Mouse (Mus musculus) large intestine, adult 2 months (tissue): Measurements from ENCODE around the gene Gm43064. TPM values are rescaled to one million over a fixed set of nuclear protein-coding genes. Genes with fewer than 3 reads are reported as not detected.
"Not testable (repeated sequence)": the region's sequence is repeated elsewhere in the genome, so short reads cannot be mapped to it uniquely, and the experiment has no call there.

Source experiments
- DNase-seq: peaks from one replicate; pipeline ENCODE4 v3.0.0-alpha.2; 2012; ENCODE audit warnings: low read depth, low spot score
- WGBS: fragments of 180-500 bp; shearing (Covaris S2); methylation state at CpG from one replicate; pipeline ENCODE4 v1.1.7; 2018; 5-methylcytosine and 5-hydroxymethylcytosine counted together
- polyA plus RNA-seq: library from polyadenylated mRNA; depleted of rRNA; stranded (reverse); fragments of >200 nt; gene quantifications from 2 replicates; pipeline ENCODE4 v1.2.3, GENCODE M21; 2012; rRNA removed

Gm43064 gene
- 0.14 TPM in 1 of 2 replicates, not detected in the other for polyA plus RNA-seq

DNA sequence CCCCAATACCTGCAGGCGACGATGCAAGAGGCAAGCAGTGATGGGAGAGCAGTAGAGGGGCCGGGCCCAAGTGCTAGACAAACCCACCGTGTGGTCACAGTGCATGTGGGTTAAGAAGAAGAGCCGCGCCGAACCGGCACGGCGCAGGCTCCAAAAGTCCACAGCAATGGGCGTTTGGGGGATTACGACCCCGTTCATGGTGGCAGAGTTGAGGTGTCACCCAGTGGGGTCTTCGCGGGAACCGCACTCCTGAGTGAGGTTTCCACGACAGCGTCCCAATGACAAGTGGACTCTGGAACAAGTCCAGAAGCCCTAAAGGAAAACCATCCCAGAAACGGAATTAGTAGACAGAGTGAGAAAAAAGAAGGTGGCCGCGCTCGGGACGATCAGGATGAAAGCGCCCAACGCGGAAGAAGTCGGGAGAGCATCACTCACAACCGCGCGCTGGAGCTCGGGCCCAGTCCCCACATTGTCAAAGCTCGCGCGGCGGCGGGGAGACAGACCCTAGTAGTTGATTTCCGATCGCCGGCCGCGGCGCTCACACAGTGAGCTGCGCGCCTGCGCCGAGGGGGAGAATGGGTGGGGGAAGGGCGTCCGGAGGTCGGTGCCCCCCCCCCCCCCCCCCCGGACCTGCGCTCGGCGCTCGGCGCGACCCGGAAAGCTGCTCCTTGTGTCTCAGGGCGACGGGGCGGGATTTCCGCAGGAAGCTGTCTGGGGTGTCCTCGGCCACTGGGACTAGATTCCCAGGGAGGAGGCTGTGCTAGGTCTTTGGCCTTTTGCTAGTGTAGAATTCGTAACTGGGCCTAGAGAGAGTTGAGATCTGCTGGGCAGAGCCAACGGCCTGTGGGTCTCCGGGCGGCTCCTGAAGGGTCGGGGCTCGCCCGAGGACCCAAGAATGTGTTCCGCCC, at the start of gene Gm43064, which contains the start of the genes Dclre1b and Ap4b1:
Gm43064 (plus strand) TSS at position 683 of the 908 bp plus-strand sequence.
Dclre1b (minus strand) TSS at position 554 of the 908 bp plus-strand sequence.
Ap4b1 (plus strand) TSS at position 630 of the 908 bp plus-strand sequence.
- whole genome bisulfite sequencing: under 1% methylated on average over 62 of the region's 70 CpGs
- peak; percentile 76 for DNase-seq

DNA sequence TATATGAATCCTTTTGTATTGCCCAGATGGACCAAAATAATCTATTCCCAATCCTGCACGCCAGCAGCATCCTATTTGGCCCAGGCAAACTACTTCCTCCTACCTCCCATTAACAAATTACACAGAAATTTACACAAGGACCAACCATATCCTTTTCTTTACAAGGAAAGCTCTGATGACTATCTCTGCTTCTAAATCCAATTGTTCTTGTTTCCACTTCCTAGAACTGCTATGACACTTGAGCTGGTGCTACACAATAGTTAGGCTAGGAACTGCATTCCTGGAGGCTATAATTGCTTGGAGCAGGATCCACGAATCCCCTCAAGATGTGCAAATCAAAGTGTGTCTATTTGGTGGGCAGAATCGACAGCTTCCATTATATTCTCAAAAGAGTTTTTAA, 42.6 kb upstream of the Gm43064 start:
- 70% methylated on average over 3 of the region's 3 CpGs for WGBS
- DNase-seq: no peak

- no peak for DNase-seq
These were observed 37.7 kb upstream of the Gm43064 start for GRCm38 (mm10) chr3:103771531-103772130.

DNA sequence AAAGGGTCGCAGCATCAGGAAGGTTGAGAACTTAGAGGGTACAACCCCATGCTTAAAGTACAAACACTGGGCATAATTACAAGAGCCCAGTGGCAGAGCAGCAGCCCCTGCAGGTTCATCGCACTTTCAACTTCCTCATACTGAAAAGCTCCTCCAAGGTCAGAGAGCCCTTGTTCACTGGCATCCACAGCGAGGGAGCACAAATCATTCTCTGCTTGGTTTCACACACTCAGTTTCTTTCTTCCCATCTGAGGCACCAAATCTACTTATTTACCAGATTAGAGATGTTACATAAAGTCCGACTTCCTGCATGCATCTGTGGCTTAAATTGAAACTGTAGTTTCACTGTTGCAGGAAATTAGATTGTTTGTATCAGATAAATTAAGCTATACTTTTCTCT, 36.5 kb upstream of the Gm43064 start:
- WGBS: 45% methylated on average over 4 of the region's 4 CpGs
- DNase-seq: no peak

More at GRCm38 (mm10) chr3:103771531-103772130, 37.7 kb upstream of the Gm43064 start:
- WGBS: 37% methylated on average over 9 of the region's 9 CpGs

DNA sequence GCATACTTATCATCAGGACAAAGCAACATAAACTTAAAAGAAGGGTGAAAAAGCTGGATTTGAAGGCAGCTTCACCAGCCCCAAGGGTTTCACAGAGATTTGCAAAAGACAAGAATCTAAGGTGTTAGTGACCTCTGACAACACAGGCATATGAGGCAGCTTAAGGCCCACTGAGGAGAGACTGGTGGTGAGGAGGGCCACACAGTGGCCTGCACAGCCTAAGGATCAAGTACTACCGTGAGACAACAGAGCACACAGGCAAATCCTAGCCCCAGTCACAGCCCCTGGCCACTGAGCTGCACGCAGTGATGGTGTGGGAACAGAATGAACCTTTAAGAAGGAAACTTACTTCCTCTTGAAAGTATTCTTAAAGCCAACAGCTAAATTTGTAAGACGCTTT, 35.9 kb upstream of the Gm43064 start:
- DNase-seq: no peak
- 69% methylated on average over 3 of the region's 3 CpGs for WGBS

DNA sequence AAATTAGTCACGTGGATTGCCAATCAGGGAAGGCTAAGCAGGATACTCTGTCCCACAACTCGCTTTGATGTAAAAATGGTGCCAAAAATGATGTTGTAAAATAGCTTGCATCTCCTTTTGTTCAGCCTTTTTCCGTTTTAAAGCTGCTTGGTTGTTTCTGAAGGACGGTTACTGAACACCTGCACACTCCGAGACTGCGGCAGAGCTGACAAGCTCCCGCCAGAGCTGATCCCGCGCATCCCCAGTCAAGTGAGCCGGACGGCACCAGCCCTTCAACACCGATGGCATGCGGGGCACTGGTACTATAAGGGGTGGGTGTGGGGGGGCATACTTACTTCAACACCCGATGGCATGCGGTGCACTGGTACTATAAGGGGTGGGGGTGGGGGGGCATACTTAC, 35.4 kb upstream of the Gm43064 start:
- DNase-seq: no peak
- WGBS: 81% methylated on average over 15 of the region's 15 CpGs

DNA sequence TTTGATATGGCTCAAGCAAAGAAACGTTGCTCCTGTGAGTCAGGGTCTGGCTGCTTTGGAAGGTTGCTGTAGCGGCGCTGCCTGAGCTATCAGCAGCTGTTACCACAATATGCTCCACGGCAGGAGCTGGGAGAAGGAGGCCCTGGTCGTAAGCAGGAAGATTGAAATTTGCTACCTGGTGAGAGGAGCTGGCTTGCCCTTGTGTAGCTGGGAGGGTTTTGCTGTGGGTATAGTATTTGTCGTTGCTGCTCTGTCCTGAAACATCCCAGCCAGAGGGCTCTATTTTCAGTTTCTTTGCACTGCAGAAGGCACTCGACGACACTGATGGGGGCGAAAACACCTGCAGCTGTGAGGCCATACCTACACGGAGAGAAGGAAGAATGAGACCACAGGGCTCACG, 31.4 kb upstream of the Gm43064 start:
- no peak for DNase-seq
- 86% methylated on average over 11 of the region's 11 CpGs for WGBS

GRCm38 (mm10) chr3:103778660-103779059, 30.7 kb upstream of the Gm43064 start:
- 80% methylated on average over 6 of the region's 6 CpGs for WGBS
- DNase-seq: no peak

- WGBS: 74% methylated on average over 7 of the region's 7 CpGs
- DNase-seq: no peak
These were observed 30.2 kb upstream of the Gm43064 start for GRCm38 (mm10) chr3:103779183-103779582.

DNA sequence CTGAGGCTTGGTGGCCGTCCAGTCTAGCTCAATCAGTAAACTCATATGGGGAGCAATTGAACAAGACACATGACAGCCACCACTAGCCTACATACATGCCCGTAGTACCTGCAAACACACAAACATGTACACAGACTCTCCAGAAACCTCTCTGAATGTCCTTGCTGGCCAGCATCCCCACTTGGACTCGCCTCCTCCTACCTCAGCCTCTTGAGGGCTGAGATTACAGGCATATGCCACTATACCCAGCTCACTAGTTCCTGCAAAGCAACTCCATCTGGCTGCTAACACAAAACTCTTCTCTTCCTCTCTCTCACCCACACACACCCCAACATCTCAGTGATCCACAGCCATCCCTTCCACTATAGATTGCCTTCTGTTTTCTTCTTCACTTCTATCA, 29.1 kb upstream of the Gm43064 start:
- 83% methylated on average over 3 of the region's 3 CpGs for WGBS
- DNase-seq: no peak

- DNase-seq: no peak
- WGBS: 63% methylated on average over 5 of the region's 5 CpGs
These were observed 28.6 kb upstream of the Gm43064 start for GRCm38 (mm10) chr3:103780777-103781176.

GRCm38 (mm10) chr3:103782844-103783609, 26.3 kb upstream of the Gm43064 start:
- WGBS: 58% methylated on average over 4 of the region's 4 CpGs
- DNase-seq: no peak

DNA sequence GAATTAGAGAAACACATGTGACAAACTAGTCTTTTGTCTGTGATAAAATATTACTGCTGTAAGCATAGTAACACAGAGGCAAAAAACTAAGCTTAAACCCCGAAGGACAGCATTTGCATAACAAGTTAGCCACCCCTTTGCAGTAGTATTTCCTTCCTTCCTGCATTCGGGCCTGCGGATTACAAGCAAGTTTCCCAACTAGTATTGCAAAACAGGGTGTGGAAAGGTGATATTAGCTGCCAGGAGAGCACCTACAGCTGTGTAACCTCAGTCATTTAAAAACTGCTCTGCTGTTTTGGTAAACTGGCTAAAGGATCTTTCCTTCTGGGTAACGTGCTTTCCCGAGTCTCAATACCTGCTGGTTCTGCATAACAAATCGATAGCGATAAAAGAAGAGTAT, 22.1 kb upstream of the Gm43064 start:
- no peak for DNase-seq
- WGBS: 23% methylated on average over 7 of the region's 7 CpGs

DNA sequence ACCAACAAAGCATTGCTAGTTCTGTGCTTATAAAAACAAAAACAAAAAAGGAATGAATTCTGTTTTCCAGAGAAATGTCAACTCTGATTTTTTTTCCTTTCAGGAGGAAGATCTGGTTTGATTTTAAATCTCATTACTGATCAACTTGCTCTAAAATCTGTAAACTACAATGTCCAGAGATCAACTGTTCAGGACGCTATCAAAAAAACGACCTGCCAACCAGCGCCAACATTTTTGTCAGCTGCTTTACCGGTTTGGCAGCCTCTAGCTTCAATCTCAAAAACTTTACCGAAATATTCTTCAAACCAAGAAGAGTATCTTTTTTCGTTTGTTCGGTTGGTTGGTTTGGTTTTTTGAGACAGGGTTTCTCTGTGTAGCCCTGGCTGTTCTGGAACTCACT, 20.3 kb upstream of the Gm43064 start:
- 34% methylated on average over 7 of the region's 7 CpGs for WGBS

DNA sequence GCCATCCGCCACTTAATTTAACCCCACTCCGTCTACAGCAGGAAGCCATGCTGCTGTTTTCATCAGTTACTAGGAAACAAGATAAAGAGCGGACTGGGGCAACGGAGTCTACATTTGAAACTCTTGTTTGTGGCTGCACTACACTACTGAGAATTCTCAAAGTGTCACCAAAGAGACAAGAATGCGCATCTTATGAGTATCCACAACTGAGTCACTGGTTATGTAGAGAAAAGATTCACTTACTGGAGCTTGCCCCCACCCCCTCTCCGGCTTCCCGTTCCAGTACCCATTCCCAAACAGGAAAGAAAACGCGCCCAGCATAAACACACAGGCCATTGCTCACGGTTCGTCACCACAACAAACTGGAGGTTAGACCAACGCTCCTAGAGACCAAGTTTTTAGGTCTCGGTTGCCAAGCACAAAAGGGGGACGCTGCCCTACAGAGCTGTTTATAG, 19.5 kb upstream of the Gm43064 start:
- under 1% methylated on average over 14 of the region's 14 CpGs for WGBS
- no peak for DNase-seq

More for the DNA sequence above, 20.3 kb upstream of the Gm43064 start:
- no peak for DNase-seq

DNA sequence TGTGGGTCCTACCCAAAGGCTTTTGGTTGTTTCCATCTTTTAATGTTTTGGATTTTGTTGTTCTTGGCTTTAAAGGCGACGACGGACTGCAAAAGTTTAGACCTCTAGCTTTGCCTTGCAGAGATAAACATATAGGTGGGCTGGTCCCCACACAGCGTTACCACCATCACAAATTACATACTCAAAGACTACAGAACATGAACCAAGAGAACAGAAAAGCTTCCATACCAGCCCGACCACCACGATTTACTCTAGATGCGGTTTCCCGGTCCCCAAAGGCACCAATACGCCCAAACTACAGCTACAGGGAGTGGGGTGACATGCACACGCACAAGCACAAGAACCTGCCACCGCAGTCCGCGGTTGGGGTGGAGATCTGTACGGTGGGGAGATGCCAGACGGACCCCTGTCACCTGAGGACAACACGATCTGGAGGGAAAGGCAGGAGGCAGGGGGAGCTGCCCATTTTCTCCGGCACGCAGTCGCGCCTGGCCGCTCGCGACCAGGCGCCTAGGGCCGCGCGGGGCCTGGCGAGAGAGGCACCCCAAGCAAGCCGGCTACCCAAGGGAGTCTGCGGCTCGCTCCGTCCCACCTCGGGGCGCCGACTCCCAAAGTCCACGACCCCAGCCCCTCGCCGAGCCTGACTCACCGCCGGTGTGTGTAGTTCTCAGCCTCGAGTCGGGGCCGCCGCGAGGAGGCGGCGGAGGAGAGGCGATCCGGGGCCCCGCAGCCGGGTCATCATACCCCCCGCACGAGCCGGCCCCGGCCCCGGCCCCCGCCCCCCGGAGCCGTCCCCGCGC, 18.8 kb upstream of the Gm43064 start:
- under 1% methylated on average over 44 of the region's 61 CpGs for WGBS
- no peak for DNase-seq

DNA sequence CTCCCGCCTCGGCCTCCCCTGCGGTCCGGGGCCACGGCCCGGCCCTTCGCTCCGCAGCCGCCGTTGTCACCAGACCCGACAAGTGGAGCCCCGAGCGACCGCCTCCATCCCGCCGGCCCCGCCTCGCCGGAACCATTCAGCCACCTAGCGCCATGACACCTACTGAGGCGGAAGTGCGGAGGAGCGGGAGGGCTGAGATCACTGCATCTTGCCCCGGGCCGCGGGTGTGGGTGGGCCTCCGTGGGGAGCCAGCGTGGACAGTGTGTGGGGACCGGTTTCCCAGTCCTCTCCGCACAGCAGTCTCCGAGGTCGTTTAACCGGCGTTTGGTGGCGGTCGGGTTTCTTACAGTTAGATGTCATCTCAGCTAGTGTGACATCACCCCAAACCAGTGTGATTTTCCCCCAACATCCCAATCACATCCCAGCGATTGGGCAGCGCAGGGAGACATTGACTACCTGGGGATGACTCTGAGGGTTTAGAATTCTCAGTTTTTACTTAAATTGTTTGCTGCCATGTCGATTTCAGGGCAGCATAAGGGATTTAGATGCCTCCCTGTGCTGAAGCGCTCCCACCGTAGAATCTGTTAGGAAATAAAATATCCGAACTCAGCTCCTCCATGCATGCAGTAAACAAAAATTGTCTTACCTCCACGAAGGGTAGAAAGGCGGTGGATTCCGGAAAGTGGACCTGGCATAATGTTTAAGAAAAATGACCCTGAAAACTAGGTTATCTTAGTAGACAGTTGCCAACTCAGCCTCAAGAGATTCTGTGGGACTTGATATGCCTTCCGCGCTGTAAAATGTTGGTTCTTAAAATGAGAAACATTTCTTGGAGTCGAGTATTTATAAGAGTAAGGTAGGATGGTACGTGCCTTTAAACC, 17.9 kb upstream of the Gm43064 start, which contains the start of gene Hipk1:
Hipk1 (minus strand) TSS at position 334 of the 881 bp plus-strand sequence.
- WGBS: 10% methylated on average over 49 of the region's 49 CpGs
- no peak for DNase-seq

- not testable (repeated sequence) for DNase-seq
- WGBS: 84% methylated on average over 5 of the region's 5 CpGs
These were observed 17.3 kb upstream of the Gm43064 start for GRCm38 (mm10) chr3:103792111-103792406.
